Mouse (Mus musculus): ENCODE measurements at regions not wholly inside any gene's neighbourhood (a gene's known extent, or its start where the extent isn't known, plus 50 kb on each side); places are given as distances from the start of the nearest gene placed in this dataset.

DNA sequence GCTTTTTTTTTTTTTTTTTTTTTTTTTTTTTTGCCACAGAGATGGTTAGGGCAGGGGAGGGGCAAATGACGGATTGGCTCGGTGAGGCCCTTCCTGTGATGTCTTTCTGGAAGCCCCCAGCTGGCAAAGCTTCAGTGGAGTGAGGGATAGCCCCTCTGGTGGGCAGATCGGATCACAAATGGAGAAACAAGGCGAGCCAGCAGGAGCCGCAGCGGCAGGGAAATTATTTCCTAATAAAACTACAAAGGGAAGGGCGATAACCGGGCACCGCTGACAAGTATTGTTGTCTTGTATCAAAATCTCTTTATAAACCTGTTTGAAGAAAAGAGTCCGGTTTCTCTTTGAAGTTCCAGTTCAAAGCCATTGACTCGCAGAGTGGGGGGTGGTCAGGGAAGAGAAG, 424.5 kb downstream of the Cd83 start:
- DNase-seq, result no peak

DNA sequence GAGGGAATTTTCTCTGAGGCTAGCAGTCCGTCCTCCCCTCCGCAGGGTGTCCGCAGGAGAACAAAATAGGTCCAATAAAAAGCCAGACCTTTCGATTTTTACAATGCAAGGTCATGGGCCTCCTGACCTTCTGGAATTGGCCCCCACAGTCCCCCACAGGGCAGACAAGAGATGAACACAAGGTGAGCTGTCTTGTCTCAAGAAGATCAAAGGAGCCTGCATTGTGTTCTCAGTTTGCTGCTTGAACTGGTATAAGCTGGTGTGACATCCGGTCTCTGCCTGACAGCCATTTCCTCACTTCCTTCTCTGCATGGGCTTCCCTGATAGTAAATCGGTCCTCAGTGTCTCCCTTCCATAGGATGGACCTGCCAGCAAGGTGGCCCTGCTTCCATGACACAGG, 425.5 kb downstream of the Cd83 start:
- DNase-seq, result no peak

DNA sequence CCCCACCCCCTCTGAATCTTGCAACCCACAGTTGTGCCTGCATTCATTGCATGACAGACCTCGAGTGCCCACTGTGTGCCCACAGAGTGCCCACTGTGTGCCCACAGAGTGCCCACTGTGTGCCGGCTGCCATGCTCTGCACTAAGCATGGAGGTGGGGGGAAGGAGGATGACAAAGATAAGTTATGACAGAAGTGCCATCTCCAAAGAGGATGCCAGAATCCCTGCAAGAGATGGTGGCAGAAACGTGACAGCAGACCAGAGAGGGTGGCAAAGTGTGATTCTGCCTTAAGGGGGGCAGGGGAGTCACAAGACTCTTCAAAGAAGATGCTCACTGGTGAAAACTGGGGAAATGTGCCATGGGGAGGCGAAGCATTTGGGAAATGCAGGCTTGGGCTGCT, 427.8 kb downstream of the Cd83 start:
- DNase-seq, result no peak

DNA sequence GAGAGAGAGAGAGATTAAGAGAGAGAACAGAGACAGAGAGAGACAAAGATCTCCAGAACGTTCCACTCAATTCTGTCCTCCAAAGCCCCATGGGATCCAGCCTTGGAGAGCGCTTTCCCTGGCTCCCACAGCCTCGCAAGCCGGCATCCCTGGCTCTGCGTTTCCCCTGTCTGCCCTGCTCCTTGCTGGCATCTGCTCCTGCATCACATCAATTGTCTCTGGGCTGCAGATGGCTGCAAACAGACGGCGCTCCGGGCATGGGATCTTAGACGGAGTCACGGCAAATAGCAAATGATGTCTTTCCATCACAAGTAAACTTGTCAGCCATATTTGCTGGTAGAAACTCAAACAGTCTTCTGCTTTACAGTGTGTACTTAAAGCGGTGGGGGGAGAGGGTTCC, 428.4 kb downstream of the Cd83 start:
- no peak for DNase-seq

DNA sequence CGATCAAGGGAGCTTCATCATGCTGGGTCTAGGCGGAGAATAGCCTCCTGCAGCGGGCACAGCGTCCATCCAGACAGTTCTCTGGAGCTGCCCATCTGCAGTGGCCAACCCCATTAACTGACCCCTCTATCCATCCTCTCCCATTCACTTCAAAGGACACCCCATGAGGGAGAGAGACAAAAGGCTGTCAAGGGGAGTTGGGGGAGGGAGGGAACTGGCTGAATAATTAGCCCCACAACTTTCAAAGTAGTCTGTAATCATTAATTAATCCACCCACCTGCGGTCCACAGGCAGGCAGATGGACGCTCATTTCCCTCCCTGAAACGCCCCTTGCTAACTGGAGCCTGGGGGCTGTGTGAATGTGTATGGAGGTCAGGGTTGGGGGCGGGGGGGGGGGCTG, 433.7 kb downstream of the Cd83 start:
- no peak for DNase-seq

DNA sequence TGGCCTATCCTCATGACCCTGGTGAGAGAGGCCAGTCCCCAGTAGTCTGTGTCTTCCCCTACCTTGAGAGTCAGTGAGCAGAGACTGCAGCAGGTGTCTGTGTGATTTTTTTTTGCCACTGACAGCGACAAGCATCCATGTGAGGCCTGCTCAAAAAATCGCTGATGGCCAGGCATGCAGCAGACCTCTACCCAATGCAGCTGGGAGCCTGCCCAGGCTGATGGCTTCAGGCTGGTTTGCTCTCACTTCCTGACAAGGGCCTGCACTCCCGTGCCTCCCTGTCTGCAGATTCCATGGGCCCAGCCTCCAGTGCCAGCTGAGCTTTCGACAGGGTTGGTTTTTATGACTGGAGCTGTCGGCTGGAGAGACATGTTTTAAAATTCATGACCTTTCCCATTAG, 437.1 kb downstream of the Cd83 start:
- DNase-seq, result no peak

DNA sequence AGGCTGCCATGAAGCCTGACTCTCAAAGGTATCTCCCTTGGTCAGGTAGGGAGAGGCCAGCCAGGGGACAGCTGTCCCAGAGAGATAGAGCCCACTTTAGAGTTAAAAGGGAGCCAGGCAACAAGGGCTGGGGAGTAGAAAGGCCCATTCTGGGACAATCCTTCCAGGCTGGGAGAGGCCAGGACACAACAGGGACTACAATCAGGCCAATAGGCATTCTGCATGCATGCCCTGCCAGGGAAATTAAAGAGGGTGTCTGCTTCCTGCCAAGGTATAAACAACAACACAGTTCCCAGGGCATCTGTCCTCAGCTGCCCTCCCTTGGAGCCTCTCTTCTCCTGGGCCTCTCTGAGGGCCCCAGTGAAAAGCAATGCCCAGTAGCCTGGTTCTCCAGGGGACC, 437.8 kb downstream of the Cd83 start:
- DNase-seq, result no peak

DNA sequence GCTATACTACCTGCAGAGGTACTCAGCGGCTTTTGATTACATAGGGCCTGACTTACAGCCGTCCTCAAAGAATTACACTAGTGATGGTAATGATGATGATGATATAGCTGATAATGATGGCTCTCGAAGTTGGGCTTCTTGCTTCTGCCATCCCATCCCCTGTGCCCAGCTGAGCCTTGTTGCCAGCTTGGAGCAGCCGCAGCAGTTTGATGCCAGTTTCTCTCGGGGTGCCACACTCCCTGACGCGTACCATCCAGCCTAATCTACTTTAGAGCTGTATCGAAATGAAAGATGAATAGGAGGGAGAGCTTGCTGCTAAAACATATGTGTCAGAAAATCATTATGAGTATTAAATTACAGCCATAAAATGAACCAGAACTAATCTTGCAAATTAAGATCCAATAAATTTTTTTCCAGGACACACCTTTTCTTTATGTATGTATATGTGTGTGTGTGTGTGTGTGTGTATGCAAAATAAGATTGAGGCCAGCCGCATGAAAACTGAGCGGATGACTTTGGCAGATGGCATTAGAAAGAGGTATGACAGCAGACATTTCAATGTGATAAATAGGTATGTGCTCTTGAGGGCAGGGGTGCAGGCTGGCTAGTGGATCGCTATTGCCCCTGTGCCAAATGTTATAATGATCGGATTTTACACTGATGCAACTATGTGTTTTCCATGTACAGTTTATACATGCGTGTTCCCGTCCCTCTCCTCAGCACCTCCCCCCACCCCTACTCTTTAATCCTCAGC, 443.3 kb downstream of the Cd83 start:
- no peak for DNase-seq

DNA sequence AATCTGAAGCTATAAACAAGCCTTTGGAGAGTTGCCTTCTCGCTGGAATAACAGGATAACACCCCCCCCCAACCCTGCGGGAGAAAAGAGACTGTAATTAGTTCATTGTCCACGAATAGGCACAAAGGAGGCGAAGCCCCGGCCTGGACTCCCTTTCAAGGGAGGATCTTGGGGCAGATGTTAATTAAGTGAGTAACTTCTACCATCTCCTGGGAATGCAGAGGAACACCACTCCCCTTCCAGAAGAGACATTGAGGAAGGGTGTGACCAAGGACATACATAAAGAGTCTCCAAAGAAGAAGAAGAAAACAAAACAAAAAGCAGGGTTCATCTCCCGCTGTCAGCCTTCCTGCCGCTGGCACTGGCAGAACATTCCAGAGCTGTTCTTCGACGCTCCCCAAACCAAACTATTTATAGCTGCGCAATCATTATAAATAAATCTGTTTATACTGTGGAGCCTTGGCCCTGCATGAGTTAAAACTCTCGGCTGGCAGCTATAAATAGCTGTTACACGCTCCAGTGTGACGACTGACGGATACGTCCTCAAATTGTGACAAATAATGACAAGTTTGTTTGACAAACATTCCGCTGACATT, 444.1 kb downstream of the Cd83 start:
- no peak for DNase-seq

DNA sequence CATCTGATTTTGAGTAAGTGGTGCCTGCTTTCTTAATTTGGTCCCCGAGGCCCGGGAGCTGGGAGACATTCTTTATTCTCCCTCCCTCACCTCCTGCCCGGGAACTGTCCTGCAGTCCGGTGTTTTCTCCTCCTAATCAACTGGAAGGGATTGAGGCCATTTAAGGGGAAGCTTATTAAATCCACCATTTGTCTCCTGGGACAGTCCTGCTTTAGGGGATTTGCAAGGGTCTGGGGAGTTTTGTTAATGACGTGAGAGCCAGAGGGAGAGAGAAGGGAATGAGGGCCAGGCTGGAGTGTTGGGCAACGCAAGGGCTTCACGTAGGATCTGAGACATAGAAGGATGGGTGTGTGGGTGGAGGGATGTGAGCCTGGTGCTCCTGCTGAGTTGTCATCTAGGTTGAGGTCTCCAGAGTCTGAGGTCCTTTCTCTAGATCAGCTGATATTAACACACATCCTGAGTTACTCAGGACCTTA, 444.6 kb downstream of the Cd83 start:
- DNase-seq, result no peak

DNA sequence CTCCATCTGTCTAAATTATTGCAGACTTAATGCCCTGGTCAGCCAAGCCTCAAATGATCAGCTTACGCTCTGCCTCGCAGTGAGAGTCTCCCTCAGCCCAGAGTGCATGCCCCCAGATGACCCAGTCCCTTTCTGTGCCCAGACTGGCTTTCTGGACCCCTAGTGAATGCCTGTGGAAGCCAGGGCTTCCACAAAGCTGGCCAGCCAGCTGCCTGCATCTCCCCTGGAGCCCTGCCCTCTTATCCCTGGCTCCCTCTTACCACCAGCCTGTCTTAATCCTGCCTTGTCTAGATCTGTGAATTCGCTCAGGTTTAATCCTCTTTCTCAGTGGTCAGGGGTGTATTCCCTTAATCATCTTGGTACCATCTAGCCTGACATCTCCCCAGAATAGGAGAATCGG, 446.8 kb downstream of the Cd83 start:
- DNase-seq, result no peak

DNA sequence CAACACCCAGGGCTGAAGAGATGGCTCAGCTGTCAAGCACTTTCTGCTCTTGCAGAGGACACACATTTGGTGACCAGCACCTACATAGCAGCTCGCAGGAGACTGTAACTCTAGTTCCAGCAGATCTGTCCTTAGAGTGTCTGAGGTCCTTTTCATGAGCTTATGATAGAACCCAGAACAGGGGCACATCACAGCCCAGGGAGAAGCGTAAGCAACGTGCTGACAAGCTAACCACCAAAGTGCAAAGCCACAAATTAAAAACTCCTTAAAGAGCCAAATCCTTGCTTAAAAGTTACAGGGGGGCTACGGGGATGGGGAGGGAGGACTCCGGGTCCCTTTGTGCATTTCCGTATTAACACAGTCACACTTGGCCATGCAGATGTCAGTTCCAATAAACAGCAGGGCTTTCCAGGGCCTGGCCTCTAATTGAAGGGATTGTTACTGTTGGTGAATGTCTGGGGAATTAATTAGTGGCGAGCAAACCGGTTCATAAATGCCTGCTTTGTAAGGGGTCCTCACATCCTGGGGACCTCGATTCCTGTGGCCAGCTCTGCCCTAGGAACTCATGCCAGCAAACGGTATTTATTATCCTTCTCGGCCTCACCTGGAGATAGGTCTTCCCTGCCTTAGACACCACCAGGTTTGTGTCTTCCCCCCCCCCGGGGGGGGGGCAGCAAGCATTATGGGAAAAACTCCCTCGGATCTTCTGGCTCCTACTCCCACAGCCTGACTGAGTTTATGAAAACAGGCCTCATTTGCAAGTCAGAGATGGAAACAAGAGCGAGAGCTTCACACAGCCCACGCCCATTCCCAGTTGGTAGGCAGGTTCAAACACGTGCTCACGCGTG, 447.5 kb downstream of the Cd83 start:
- DNase-seq, result no peak

DNA sequence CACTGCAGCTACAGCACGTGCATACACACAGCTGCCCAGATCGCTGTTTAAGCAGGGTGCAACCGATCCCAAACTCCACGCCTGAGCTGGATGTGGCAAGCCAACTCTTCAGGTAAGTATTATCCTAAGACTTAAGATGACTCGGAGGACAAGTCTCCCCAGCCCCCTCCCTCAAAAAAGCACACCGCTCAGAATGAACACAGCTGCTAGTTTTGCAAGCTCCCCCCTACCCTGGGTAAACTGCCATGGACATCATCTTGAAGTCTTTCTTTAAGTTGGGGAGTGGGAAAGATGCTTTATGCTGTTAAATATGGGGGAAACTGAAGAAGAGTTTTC, 448.1 kb downstream of the Cd83 start:
- no peak for DNase-seq

DNA sequence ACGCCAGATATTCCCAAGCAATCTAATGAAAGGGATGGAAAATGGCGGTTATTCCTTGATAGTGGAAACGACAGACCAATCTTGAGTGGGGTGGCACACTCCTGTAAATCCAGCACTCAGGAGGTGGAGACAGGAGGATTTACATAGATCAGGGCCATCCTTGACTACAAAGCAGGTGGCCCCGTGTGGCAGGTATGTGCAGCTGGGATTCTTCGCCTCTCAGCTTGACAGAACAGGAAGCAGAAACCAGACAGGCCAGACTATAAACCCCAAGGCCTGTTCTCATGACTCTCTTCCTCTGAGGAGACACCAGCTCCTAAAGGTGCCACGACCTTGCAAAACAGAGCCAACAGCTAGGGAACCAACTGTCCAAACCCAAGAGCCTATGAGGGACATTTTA, 449.7 kb downstream of the Cd83 start:
- DNase-seq, result no peak

DNA sequence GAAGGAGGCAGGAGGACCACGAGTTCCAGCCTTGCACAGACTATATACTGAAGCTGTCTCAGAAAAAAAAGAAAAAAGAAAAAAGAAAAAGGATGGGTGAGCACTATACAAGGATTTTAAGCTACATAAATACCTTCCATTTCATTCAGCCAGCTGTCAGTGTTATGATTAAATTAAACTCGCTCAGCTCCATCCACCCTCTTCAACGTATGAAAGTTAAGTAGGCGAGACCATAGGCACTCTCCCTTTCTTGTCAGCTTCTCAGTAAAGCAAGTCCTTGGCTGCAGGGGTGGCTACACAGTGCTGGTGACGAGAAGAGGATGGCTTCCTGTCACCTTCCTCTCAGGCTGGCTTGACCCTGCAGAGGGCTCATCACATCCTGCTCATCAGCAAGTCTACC, 450.7 kb downstream of the Cd83 start:
- no peak for DNase-seq

DNA sequence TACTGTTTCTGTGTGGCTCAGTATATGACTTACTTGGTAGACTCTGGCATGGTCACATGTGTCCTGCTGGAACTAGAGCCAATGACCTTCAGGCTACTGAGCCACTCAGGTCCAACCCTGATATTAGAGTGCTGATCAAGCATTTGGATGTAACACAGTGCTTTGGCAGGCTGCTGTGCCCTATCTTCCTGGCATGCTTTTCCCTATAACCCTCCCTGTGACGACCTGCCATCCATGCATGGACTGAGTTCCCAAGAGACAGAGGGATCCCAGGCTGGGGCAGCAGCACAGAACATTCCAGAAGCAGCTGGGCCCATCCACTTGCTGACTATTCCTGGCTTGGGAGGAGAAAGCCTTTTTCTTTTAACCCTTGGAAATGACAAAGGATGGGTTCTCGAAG, 451.4 kb downstream of the Cd83 start:
- no peak for DNase-seq

DNA sequence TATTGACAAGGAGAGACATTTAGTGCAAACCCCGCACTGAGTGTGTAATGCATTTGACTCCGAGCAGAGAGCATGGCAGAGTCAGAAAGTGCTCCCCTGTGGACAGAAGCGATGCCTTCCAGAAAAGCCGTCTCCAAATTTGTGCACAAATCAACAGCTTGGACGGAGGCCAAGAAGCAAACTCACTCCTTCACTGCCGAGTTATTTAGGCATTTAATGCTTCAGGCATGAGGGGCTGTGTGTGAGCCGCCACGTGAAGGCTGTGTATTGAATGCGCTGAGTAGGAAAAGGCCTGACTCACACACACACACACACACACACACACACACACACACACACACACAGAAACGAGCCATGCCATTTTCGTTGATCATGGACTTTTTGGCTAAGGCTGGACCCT, 453.7 kb downstream of the Cd83 start:
- DNase-seq, result peak; percentile 36

DNA sequence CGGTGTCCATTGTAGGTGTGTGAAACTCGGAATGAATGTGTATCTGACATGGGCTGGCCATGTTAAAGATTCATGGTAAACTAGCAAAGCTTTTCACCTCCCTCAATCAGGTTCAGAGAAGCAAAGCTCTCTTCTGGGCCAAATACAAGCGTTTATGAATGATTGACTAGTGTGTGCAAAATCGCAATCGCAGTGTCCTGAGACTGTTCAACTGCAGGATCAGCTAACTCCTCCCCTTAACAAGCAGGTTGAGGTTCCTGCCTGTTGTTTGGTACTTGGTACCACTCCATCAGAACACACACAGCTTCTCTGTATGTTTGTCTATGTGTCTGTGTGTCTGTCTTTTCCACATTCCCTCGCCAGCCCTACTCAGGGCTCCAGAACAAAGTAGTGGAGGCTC, 458.6 kb downstream of the Cd83 start:
- DNase-seq, result no peak

DNA sequence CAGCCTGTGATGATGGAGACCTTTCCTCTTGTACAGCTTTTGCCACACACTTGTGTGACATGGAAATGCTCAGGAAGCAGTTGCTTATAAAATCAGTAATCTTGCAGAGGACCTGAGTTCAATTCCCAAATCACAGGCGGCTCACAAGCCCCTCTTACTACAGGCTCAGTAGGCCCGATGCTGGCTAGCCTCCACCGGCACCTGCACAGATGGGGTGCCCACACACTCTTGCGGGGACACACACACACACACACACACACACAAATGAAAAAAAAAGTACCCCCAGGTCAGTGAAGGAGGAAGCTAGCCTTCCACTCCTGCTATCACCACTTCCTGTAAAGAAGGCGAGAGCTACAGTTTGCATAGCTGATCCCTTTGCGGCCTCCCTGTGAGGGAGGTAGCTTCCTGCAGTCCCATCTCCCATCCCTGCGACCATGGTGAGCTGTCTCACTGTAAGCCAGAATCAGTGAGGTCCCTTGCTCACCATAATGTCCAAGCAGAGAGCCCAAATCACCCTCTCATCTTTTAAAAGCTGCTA, 462.2 kb downstream of the Cd83 start:
- DNase-seq, result no peak

DNA sequence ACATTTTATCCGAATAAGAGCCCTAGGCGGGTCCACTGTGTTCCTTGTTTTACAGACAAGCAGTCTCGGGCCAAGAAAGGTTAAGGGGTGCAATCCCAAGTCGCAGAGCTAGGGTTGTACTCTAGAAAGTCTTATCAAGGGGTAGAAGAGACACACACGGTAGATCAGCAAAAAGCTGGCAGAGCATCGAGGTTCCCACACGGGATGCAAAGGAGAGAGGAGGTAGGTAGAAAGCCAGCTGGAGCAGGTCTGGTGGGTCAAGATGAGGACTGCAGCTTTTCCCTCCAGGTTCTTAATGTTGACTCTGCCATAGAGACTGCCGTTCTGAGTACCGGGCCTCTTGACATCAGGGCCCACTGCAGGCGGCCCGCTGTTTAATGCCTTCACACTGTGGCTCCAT, 463.3 kb downstream of the Cd83 start:
- no peak for DNase-seq

DNA sequence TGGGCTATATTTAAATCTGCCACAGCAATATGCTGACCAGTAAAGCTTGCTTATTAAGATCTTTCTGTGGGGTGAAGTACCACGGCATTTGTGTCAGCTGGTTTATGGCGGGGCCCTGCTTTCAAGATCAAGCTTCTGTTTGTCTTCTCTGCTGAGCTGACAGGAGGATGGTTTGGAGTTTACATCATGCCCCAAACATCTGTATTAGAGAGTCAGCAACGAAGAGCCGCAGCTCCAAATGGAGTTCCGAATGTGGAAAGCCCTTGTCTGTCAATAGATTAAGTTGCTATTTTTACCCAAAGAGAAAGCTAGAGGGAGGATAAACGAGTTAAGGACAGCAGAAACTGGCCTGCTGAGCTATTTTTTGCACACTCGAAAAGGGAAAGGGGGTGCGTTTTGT, 463.8 kb downstream of the Cd83 start:
- DNase-seq, result no peak

DNA sequence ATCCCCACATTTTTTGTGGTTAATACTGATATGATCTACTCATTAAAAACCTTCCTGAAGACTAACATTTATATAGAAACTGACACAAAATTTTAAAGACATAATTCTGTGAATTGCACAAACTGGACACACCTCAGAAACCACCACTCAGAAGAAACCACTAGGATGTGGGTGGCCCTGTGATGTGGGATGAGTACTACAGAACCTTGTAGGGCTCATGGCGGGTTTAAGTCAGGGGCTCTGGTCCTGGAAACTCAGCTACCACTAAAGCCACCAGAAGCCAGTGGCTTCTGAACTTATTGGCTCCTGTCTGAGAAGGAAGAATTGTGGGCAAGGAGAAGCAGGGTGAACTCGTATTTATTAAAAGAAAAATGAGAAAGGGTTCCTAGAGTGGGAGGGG, 464.5 kb downstream of the Cd83 start:
- no peak for DNase-seq

DNA sequence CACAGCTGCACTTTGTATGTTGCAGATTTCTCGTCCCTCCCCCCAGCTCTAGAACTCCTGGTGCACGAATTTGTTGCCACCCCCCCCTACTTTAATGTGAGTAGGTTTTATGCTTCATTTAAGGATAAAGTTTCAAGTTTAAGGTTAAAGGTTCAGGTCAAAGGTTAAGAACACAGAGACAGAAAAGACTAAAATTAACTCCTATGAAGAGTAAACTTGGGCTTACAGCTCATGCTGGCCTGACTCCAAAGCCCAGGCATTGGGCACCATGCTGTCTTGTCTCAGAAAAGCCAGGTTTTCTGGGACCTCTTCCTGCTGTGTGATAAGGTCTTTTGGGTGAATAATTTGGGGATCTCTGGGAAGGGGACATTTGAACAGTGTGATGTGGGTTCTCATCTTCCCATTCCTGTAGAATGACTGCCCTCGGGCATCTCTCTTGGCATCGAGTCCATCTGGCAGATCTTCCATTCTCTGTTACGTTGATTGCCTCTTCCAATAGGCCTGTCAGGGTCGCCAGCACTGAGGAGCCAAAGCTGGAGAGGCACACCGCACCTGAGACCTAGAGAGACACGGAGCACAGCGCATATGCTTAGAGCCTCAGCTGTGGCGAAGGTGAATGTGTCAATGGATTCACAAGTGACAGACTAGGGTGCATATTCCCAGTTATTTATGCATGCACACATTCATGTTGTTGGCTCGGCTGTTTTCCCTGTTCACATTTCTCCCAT, 466.1 kb downstream of the Cd83 start:
- no peak for DNase-seq
